Mouse (Mus musculus): ENCODE measurements around the gene Kcnd2. TPM values are rescaled to one million over a fixed set of nuclear protein-coding genes. Genes with fewer than 3 reads are reported as not detected.

The Kcnd2 gene
- polyA plus RNA-seq, 1 experiment from 2014 or later = 0.57 TPM

- Histone ChIP-seq H3K4me3 (replicated peaks; ENCODE audit: low read length) (no peak overlapping the region), H3K27me3 (ENCODE audit: control insufficient read depth, insufficient read depth, low read length) (no peaks in the 10 kb centered on the region), H3K27ac (ENCODE audit: low read length) (no peak overlapping the region), H3K36me3 (ENCODE audit: control insufficient read depth, insufficient read depth, low read length) (no peaks in the 10 kb centered on the region), H3K9ac (ENCODE audit: low read length) (no peak overlapping the region), H3K9me3 (replicated peaks; ENCODE audit: control insufficient read depth, low read length) (no peaks in the 10 kb centered on the region), H3K4me1 (ENCODE audit: control insufficient read depth, insufficient read depth, low read length) (no peaks in the 10 kb centered on the region), H3K4me2 (ENCODE audit: low read depth, low read length) (no peak overlapping the region)
- no peak for ATAC-seq (ENCODE audit: insufficient read depth, low FRiP score)
- WGBS = 83% methylated on average over 3 of the region's 3 CpGs
Measured at GRCm38 (mm10) chr6:21590156-21590555, 374.9 kb downstream of the Kcnd2 start.

DNA sequence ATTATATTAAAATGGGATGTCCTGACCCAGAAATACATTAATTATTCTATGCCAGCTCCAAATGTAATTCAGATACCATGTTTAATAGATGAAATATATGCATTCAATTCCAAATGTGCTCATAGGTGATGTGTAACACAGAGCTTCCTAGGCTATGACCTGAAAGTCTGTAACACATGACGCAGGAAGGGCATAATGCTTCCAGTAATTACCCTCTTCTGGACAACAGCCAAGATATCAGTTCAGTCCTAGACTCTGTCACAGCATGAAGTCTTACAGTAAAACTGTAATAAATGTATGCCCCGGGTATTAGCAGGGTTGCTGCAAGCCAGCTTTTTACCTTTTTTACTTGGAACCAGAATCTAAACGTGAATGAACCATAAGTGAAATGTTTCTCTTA, 382.1 kb downstream of the Kcnd2 start:
- H3K36me3 ChIP-seq (ENCODE audit: control insufficient read depth, insufficient read depth, low read length) = no peaks in the 10 kb centered on the region
- no peak overlapping the region for H3K4me2 ChIP-seq (ENCODE audit: low read depth, low read length)
- no peaks in the 10 kb centered on the region for H3K27me3 ChIP-seq (ENCODE audit: control insufficient read depth, insufficient read depth, low read length)
- no peak overlapping the region for H3K4me3 ChIP-seq (replicated peaks; ENCODE audit: low read length)
- no peak for ATAC-seq (ENCODE audit: insufficient read depth, low FRiP score)
- H3K9ac ChIP-seq (ENCODE audit: low read length) = no peak overlapping the region
- no peaks in the 10 kb centered on the region for H3K4me1 ChIP-seq (ENCODE audit: control insufficient read depth, insufficient read depth, low read length)
- 55% methylated on average over 3 of the region's 3 CpGs for WGBS
- no peaks in the 10 kb centered on the region for H3K9me3 ChIP-seq (replicated peaks; ENCODE audit: control insufficient read depth, low read length)
- no peak overlapping the region for H3K27ac ChIP-seq (ENCODE audit: low read length)

DNA sequence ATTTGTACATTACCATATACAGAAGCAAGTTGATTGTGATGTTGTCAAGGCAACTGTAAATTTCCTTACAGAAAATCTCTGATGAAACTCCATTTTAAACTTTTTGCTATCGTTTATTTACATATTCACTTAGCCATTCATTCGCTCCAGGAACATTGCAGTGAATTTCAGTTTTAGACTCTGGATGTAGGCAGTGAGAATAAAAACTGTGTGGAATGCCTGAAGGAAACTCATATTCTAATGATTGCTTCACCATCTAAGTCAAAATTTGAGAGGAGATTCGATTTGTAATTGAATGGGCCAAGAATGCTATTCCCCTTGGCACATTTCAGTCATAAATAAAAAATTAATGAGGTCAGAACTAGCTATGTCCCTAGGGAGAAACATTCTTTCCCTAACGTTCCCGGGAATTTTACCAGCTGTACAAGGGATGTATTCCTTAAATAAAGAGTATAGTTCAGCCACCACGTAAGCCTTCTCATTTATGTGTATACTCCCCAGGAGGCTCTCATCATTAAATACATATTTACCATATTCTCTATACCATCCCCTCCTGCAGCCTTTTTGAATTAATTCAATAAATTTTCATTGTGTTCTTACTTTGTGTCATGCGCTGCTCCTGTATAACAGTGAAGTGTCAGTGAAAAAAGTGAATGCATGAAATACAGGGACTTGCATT, 394.2 kb downstream of the Kcnd2 start:
- Histone ChIP-seq H3K9ac (ENCODE audit: low read length) (no peak overlapping the region), H3K4me2 (ENCODE audit: low read depth, low read length) (no peak overlapping the region), H3K4me1 (ENCODE audit: control insufficient read depth, insufficient read depth, low read length) (no peaks in the 10 kb centered on the region), H3K36me3 (ENCODE audit: control insufficient read depth, insufficient read depth, low read length) (no peaks in the 10 kb centered on the region), H3K27ac (ENCODE audit: low read length) (no peak overlapping the region), H3K9me3 (replicated peaks; ENCODE audit: control insufficient read depth, low read length) (no peaks in the 10 kb centered on the region), H3K4me3 (replicated peaks; ENCODE audit: low read length) (no peak overlapping the region), H3K27me3 (ENCODE audit: control insufficient read depth, insufficient read depth, low read length) (no peaks in the 10 kb centered on the region)
- no peak for ATAC-seq (ENCODE audit: insufficient read depth, low FRiP score)
- 67% methylated on average over 7 of the region's 7 CpGs for WGBS

DNA sequence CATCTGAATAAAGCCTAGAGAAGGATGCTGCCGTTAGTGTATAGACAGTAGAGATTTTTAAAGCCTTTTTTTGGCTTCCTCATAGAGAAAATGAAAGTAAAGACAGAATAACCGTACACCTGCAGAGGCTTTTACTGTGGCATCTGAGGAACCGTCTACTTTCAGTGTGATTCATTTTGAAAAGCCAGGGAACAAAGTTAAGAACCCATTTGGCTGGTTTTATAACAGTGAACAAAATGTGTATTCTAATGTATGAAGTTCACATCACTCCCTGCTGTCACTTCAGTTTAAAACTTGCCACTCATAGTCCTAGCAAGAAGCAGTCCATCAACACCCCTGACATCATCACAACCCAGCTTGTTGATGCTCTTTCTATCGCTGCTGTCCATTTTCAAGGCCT, 414.7 kb downstream of the Kcnd2 start:
- H3K4me2 ChIP-seq (ENCODE audit: low read depth, low read length) = no peak overlapping the region
- H3K27me3 ChIP-seq (ENCODE audit: control insufficient read depth, insufficient read depth, low read length) = no peaks in the 10 kb centered on the region
- no peaks in the 10 kb centered on the region for H3K9me3 ChIP-seq (replicated peaks; ENCODE audit: control insufficient read depth, low read length)
- no peak for ATAC-seq (ENCODE audit: insufficient read depth, low FRiP score)
- no peak overlapping the region for H3K9ac ChIP-seq (ENCODE audit: low read length)
- no peaks in the 10 kb centered on the region for H3K36me3 ChIP-seq (ENCODE audit: control insufficient read depth, insufficient read depth, low read length)
- 73% methylated on average over 4 of the region's 4 CpGs for WGBS
- no peak overlapping the region for H3K27ac ChIP-seq (ENCODE audit: low read length)
- no peaks in the 10 kb centered on the region for H3K4me1 ChIP-seq (ENCODE audit: control insufficient read depth, insufficient read depth, low read length)
- H3K4me3 ChIP-seq (replicated peaks; ENCODE audit: low read length) = no peak overlapping the region

- no peak overlapping the region for H3K27ac ChIP-seq (ENCODE audit: low read length)
- ATAC-seq (ENCODE audit: insufficient read depth, low FRiP score) = no peak
- no peak overlapping the region for H3K4me2 ChIP-seq (ENCODE audit: low read depth, low read length)
- H3K9ac ChIP-seq (ENCODE audit: low read length) = no peak overlapping the region
- H3K4me3 ChIP-seq (replicated peaks; ENCODE audit: low read length) = no peak overlapping the region
- H3K4me1 ChIP-seq (ENCODE audit: control insufficient read depth, insufficient read depth, low read length) = no peaks in the 10 kb centered on the region
- H3K36me3 ChIP-seq (ENCODE audit: control insufficient read depth, insufficient read depth, low read length) = no peaks in the 10 kb centered on the region
- H3K9me3 ChIP-seq (replicated peaks; ENCODE audit: control insufficient read depth, low read length) = no peaks in the 10 kb centered on the region
- H3K27me3 ChIP-seq (ENCODE audit: control insufficient read depth, insufficient read depth, low read length) = no peaks in the 10 kb centered on the region
Measured at GRCm38 (mm10) chr6:21655681-21656080, 440.4 kb downstream of the Kcnd2 start.

GRCm38 (mm10) chr6:21664135-21664534, 448.8 kb downstream of the Kcnd2 start:
- Histone ChIP-seq H3K9me3 (replicated peaks; ENCODE audit: control insufficient read depth, low read length) (no peaks in the 10 kb centered on the region), H3K27me3 (ENCODE audit: control insufficient read depth, insufficient read depth, low read length) (no peaks in the 10 kb centered on the region), H3K4me1 (ENCODE audit: control insufficient read depth, insufficient read depth, low read length) (no peaks in the 10 kb centered on the region), H3K36me3 (ENCODE audit: control insufficient read depth, insufficient read depth, low read length) (no peaks in the 10 kb centered on the region), H3K9ac (ENCODE audit: low read length) (no peak overlapping the region), H3K4me3 (replicated peaks; ENCODE audit: low read length) (no peak overlapping the region), H3K4me2 (ENCODE audit: low read depth, low read length) (no peak overlapping the region), H3K27ac (ENCODE audit: low read length) (no peak overlapping the region)
- WGBS = 86% methylated on average over 6 of the region's 6 CpGs
- ATAC-seq (ENCODE audit: insufficient read depth, low FRiP score) = no peak

- Histone ChIP-seq H3K36me3 (ENCODE audit: control insufficient read depth, insufficient read depth, low read length) (no peaks in the 10 kb centered on the region), H3K27me3 (ENCODE audit: control insufficient read depth, insufficient read depth, low read length) (no peaks in the 10 kb centered on the region), H3K4me2 (ENCODE audit: low read depth, low read length) (no peak overlapping the region), H3K27ac (ENCODE audit: low read length) (no peak overlapping the region), H3K4me1 (ENCODE audit: control insufficient read depth, insufficient read depth, low read length) (no peaks in the 10 kb centered on the region), H3K9ac (ENCODE audit: low read length) (no peak overlapping the region), H3K4me3 (replicated peaks; ENCODE audit: low read length) (no peak overlapping the region), H3K9me3 (replicated peaks; ENCODE audit: control insufficient read depth, low read length) (no peaks in the 10 kb centered on the region)
- 54% methylated on average over 4 of the region's 4 CpGs for WGBS
- ATAC-seq (ENCODE audit: insufficient read depth, low FRiP score) = no peak
Measured at GRCm38 (mm10) chr6:21664638-21665037, 449.3 kb downstream of the Kcnd2 start.

DNA sequence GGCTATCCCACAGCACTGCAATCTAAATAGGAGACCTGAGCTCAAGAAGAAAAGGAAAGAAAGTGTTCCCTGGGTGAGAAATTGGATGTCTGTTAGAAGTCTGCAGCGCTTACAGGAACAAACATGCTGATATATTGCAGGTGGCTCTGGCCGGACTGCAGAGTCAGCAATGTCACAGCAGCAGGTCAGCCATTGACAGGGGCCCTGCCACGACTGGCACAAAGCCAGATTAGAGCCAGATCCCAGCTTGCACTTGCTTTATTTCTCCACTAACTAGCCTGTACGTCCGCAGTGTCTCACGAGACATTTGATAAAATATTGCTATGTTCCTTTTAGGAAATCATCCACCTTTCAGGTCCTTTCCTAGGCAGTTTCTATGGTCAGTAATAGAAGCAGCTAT, 468.9 kb downstream of the Kcnd2 start:
- H3K27me3 ChIP-seq (ENCODE audit: control insufficient read depth, insufficient read depth, low read length) = no peaks in the 10 kb centered on the region
- no peak for ATAC-seq (ENCODE audit: insufficient read depth, low FRiP score)
- 0 out of 2 replicates have a peak, but pooled peaks cover 2% of the 10 kb centered on the region for H3K9me3 ChIP-seq (replicated peaks; ENCODE audit: control insufficient read depth, low read length)
- H3K9ac ChIP-seq (ENCODE audit: low read length) = no peak overlapping the region
- H3K27ac ChIP-seq (ENCODE audit: low read length) = no peak overlapping the region
- no peak overlapping the region for H3K4me3 ChIP-seq (replicated peaks; ENCODE audit: low read length)
- H3K36me3 ChIP-seq (ENCODE audit: control insufficient read depth, insufficient read depth, low read length) = no peaks in the 10 kb centered on the region
- H3K4me2 ChIP-seq (ENCODE audit: low read depth, low read length) = no peak overlapping the region
- 42% methylated on average over 6 of the region's 6 CpGs for WGBS
- no peaks in the 10 kb centered on the region for H3K4me1 ChIP-seq (ENCODE audit: control insufficient read depth, insufficient read depth, low read length)

DNA sequence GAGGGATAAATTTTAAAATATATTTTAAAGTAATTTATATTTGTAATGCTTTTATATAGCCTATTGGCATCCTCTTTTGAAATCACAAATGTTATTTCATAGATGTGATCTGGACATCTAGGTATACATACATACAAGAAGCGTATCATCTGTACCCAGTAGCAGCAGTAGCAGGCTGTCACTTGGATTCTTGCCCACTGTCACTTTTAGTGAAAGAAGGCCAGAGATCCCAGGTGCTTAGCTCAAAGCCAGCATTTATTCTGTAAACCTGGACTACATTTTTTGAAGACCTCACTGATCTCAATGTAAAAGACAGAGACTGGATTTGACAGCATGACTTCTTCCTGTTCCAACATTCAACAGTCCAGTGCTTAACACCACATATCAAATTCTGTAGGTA, 471.1 kb downstream of the Kcnd2 start:
- 89% methylated on average over 1 of the region's 1 CpGs for WGBS
- Histone ChIP-seq H3K4me2 (ENCODE audit: low read depth, low read length) (no peak overlapping the region), H3K36me3 (ENCODE audit: control insufficient read depth, insufficient read depth, low read length) (no peaks in the 10 kb centered on the region), H3K27ac (ENCODE audit: low read length) (no peak overlapping the region), H3K4me3 (replicated peaks; ENCODE audit: low read length) (no peak overlapping the region), H3K9me3 (replicated peaks; ENCODE audit: control insufficient read depth, low read length) (0 out of 2 replicates have a peak, but pooled peaks cover 2% of the 10 kb centered on the region), H3K27me3 (ENCODE audit: control insufficient read depth, insufficient read depth, low read length) (no peaks in the 10 kb centered on the region), H3K4me1 (ENCODE audit: control insufficient read depth, insufficient read depth, low read length) (no peaks in the 10 kb centered on the region), H3K9ac (ENCODE audit: low read length) (no peak overlapping the region)
- no peak for ATAC-seq (ENCODE audit: insufficient read depth, low FRiP score)

All from stomach, embryonic 16.5 days (tissue).